Mouse (Mus musculus) gastrocnemius, postnatal 4 days (tissue): ENCODE results near the gene Serpinf2. TPM values are rescaled to one million over a fixed set of nuclear protein-coding genes. Genes with fewer than 3 reads are reported as not detected.
A peak's percentile ranks its signal among the peaks of the same experiment; 100 is the strongest.
"Not testable (repeated sequence)": the region's sequence is repeated elsewhere in the genome, so short reads cannot be mapped to it uniquely, and the experiment has no call there.

Source experiments
- DNase-seq, 2 experiments: peaks; one replicate each; pipeline ENCODE4 v3.0.0; 2021 to 2022; ENCODE audit warnings: low spot score in 2 of 2, mixed read lengths in 2 of 2
- microRNA-seq: library from miRNA; unstranded; fragments of <30 nt; microRNA quantifications from one replicate; pipeline ENCODE4 v1.2.0, GENCODE M21; 2021
- total RNA-seq, 2 experiments: library from RNA; stranded (reverse); gene quantifications; 2 replicates each; pipeline ENCODE4 v1.2.3; 2021

Gene Serpinf2
- total RNA-seq, 2 experiments from 2014 or later: 0.32 to 2.7 TPM

GRCm38 (mm10) chr11:75399411-75399841, 40.0 kb downstream of the Serpinf2 start:
- no peak for DNase-seq

DNA sequence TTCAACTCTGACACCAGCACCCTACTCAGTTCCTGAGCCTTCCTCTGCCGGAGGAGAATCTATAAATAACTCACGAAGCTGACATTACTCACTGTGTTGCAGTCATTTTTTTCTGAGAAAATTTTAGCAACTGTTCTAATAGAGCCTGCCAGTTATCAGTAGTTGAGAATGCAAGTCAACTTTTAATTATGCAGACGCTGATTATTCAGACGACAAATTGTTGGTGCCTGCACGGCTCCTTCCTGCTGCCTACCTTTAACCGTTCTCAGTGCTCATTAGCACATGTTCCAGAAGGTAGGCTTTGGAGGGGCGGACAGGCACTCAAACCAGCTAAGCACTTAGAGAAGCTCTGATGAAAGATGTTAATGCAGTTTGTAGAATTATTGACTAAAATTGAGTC, 41.9 kb downstream of the Serpinf2 start:
- DNase-seq: no peak

- no peak for DNase-seq
Observed at GRCm38 (mm10) chr11:75395611-75396010, 43.8 kb downstream of the Serpinf2 start.

DNA sequence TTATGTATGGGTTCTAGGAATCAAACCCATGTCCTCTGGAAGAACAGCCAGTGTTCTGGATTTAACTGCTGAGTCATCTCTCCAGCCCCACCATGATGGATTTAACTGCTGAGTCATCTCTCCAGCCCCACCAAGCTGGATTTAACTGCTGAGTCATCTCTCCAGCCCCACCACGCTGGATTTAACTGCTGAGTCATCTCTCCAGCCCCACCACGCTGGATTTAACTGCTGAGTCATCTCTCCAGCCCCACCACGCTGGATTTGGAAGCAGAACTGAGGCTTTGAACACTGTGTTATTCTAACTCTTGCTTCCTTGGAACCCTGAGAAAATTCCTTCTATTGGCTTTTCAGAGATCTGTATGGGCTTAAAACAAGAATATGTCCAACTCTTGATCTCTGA, 55.9 kb downstream of the Serpinf2 start:
- DNase-seq: not testable (repeated sequence)

Small RNA genes lying within 50 kb of the gene (microRNA-seq; reads per million reads assigned to microRNA genes)
- gene Mir22: 13,062 reads per million, percentile 95 among the genes with 10 or more reads in this experiment

Other genes with a start within 250 kb of the Serpinf2 start
- 10 to 100 TPM in 1 of 2 experiments, 1 to 10 TPM in 1; 10.0 to 11.4 TPM for gene Dph1, start 248.3 kb downstream of the Serpinf2 start, total RNA-seq
- 1 to 10 TPM; 4.2 to 5.0 TPM for gene Rtn4rl1, start 245.8 kb downstream of the Serpinf2 start, total RNA-seq
- 10 to 100 TPM; 65.9 to 66.9 TPM for gene Rpa1, start 91.3 kb downstream of the Serpinf2 start, total RNA-seq
- 10 to 100 TPM in 1 of 2 experiments, 1 to 10 TPM in 1; 8.5 to 11.2 TPM for gene Smyd4, start 91.2 kb downstream of the Serpinf2 start, total RNA-seq
- gene Serpinf1, start 16.9 kb downstream of the Serpinf2 start, total RNA-seq: 100 to 1,000 TPM; 130 to 141 TPM
- gene Wdr81, start 15.1 kb upstream of the Serpinf2 start, total RNA-seq: 10 to 100 TPM in 1 of 2 experiments, 1 to 10 TPM in 1; 9.3 to 10.4 TPM
- 10 to 100 TPM in 1 of 2 experiments, 1 to 10 TPM in 1; 9.6 to 12.6 TPM for gene Tlcd2, start 22.1 kb upstream of the Serpinf2 start, total RNA-seq
- gene Prpf8, start 47.2 kb upstream of the Serpinf2 start, total RNA-seq: 10 to 100 TPM; 97.2 TPM
- gene Rilp, start 70.5 kb upstream of the Serpinf2 start, total RNA-seq: 10 to 100 TPM; 16.4 to 24.5 TPM
- 1 to 10 TPM; 7.5 to 9.0 TPM for gene Scarf1, start 73.9 kb upstream of the Serpinf2 start, total RNA-seq
- gene Slc43a2, start 92.1 kb upstream of the Serpinf2 start, total RNA-seq: 10 to 100 TPM; 22.2 to 25.0 TPM
- gene Pitpna, start 148.5 kb upstream of the Serpinf2 start, total RNA-seq: 100 to 1,000 TPM; 106 to 117 TPM
- gene Inpp5k, start 191.4 kb upstream of the Serpinf2 start, total RNA-seq: 10 to 100 TPM; 26.7 to 28.4 TPM
- gene Myo1c, start 210.9 kb upstream of the Serpinf2 start, total RNA-seq: 10 to 100 TPM; 87.9 to 88.1 TPM
- 10 to 100 TPM; 67.5 to 76.6 TPM for gene Crk, start 239.7 kb upstream of the Serpinf2 start, total RNA-seq